In genomic region chr8:71926551-71926950, GRCm38 (mm10) we compare ENCODE assay signal across 25 mouse cellular contexts. TPM values are rescaled to one million over a fixed set of nuclear protein-coding genes. Genes with fewer than 3 reads are reported as not detected.
DNase-seq lines count a peak whose midpoint lies in the region; ATAC-seq and TF ChIP-seq lines count a peak whose summit lies in the region.
"Had no signal": no experiment of that assay in that cellular context is flagged by ENCODE, and none has a peak within 500 bp of the region (broad histone marks: within the 10 kb centered on the region; RNA-seq: fewer than 3 reads in every experiment).

No protein-coding gene starts in this region.

- H3K27ac ChIP-seq in intestine, postnatal 0 days (ENCODE audit: low read depth, low read length), result no peak overlapping the region
- H3K27ac ChIP-seq in intestine, embryonic 16.5 days (ENCODE audit: low read length), result no peak overlapping the region
- H3K27ac ChIP-seq in midbrain, embryonic 11.5 days (ENCODE audit: low read depth, low read length), result no peak overlapping the region
- H3K27ac ChIP-seq in midbrain, embryonic 10.5 days (replicated peaks), result no peak overlapping the region
- peak overlapping the region; percentile 73; the same call in 1 of the 2 replicates for H3K27ac ChIP-seq in small intestine, adult 2 months (ENCODE audit: insufficient read depth, low read depth, low read length)
- H3K27ac ChIP-seq: hindbrain, embryonic 10.5 days; left cerebral cortex, adult 2 months; limb, embryonic 10.5 days; midbrain, embryonic 12.5 days; neural tube, embryonic 15.5 days had no signal

- peaks cover 27% of the 10 kb centered on the region for H3K36me3 ChIP-seq in intestine, postnatal 0 days (ENCODE audit: control insufficient read depth, insufficient read depth)
- H3K36me3 ChIP-seq in intestine, embryonic 16.5 days (ENCODE audit: control insufficient read depth, insufficient read depth, low read length), result peaks cover 21% of the 10 kb centered on the region
- peaks cover 19% of the 10 kb centered on the region for H3K36me3 ChIP-seq in midbrain, embryonic 11.5 days (ENCODE audit: control insufficient read depth, insufficient read depth, low read length)
- peaks cover 62% of the 10 kb centered on the region for H3K36me3 ChIP-seq in midbrain, embryonic 10.5 days
- peaks cover 30% of the 10 kb centered on the region for H3K36me3 ChIP-seq in small intestine, adult 2 months (ENCODE audit: control insufficient read depth, insufficient read depth, low read length)

- TF ChIP-seq POLR2A in small intestine, adult 2 months (IDR thresholded peaks at IDR 0.05; ENCODE audit: low read depth, low read length), result no peak

- no peak overlapping the region for H3K9ac ChIP-seq in intestine, postnatal 0 days (ENCODE audit: low read depth, low read length)
- no peak overlapping the region for H3K9ac ChIP-seq in intestine, embryonic 16.5 days (ENCODE audit: low read depth, low read length)
- H3K9ac ChIP-seq in midbrain, embryonic 11.5 days (ENCODE audit: low read length), result no peak overlapping the region
- H3K9ac ChIP-seq: liver, postnatal 0 days; midbrain, embryonic 12.5 days; neural tube, embryonic 15.5 days had no signal

- no peaks in the 10 kb centered on the region for H3K9me3 ChIP-seq in intestine, postnatal 0 days (ENCODE audit: control insufficient read depth)
- H3K9me3 ChIP-seq in intestine, embryonic 16.5 days (ENCODE audit: control insufficient read depth, low read length), result no peaks in the 10 kb centered on the region
- H3K9me3 ChIP-seq in midbrain, embryonic 11.5 days (ENCODE audit: control insufficient read depth, low read length), result no peaks in the 10 kb centered on the region
- peaks cover 4% of the 10 kb centered on the region; the same call in 1 of the 2 replicates for H3K9me3 ChIP-seq in midbrain, embryonic 10.5 days (replicated peaks)
- H3K9me3 ChIP-seq: neural tube, embryonic 15.5 days had no signal

- ATAC-seq in intestine, postnatal 0 days, result peak; percentile 22
- no peak for ATAC-seq in intestine, embryonic 16.5 days
- ATAC-seq in midbrain, embryonic 11.5 days (ENCODE audit: low FRiP score), result no peak
- ATAC-seq: forebrain, embryonic 14.5 days; hindbrain, embryonic 16.5 days; liver, postnatal 0 days; lung, postnatal 0 days; Patski had no signal

- peak; percentile 62 for DNase-seq in midbrain, embryonic 11.5 days (ENCODE audit: low spot score, missing footprints)
- DNase-seq in midbrain, embryonic 10.5 days (ENCODE audit: low spot score), result no peak
- DNase-seq in adipocyte (ENCODE audit: low spot score), result peak; percentile 59
- no peak for DNase-seq in layer of hippocampus, postnatal 25 days (ENCODE audit: extremely low spot score in 1 of 2, low spot score in 1 of 2)
- DNase-seq in lung, postnatal 36 days, result no peak
- DNase-seq: cerebellum, adult 2 months; cerebellum, postnatal 36 days; heart, postnatal 10 days; kidney, adult 18-20 months; layer of hippocampus, adult 9-11 months; liver; liver, postnatal 0 days had no signal

- no peaks in the 10 kb centered on the region for H3K4me1 ChIP-seq in intestine, postnatal 0 days (replicated peaks; ENCODE audit: control insufficient read depth, insufficient read depth, low read length)
- H3K4me1 ChIP-seq in intestine, embryonic 16.5 days (ENCODE audit: control insufficient read depth, insufficient read depth, low read length), result peaks cover 8% of the 10 kb centered on the region
- H3K4me1 ChIP-seq in midbrain, embryonic 11.5 days (ENCODE audit: control insufficient read depth, insufficient read depth, low read length), result no peaks in the 10 kb centered on the region
- peaks cover 17% of the 10 kb centered on the region for H3K4me1 ChIP-seq in midbrain, embryonic 10.5 days
- peaks cover 2% of the 10 kb centered on the region; the same call in 1 of the 2 replicates for H3K4me1 ChIP-seq in small intestine, adult 2 months (ENCODE audit: control insufficient read depth, insufficient read depth, insufficient read length, low read length)
- H3K4me1 ChIP-seq: limb, embryonic 10.5 days had no signal

- peak; percentile 15 for TF ChIP-seq CTCF in intestine, postnatal 0 days (IDR thresholded peaks at IDR 0.05; ENCODE audit: low read depth)
- TF ChIP-seq CTCF in small intestine, adult 2 months (IDR thresholded peaks at IDR 0.05; ENCODE audit: extremely low read depth, insufficient read length, insufficient replicate concordance, low read depth, low read length), result no peak

- H3K27me3 ChIP-seq in intestine, postnatal 0 days (replicated peaks; ENCODE audit: control insufficient read depth, insufficient read depth, low read length), result no peaks in the 10 kb centered on the region
- no peaks in the 10 kb centered on the region for H3K27me3 ChIP-seq in intestine, embryonic 16.5 days (replicated peaks; ENCODE audit: control insufficient read depth, insufficient read depth, low read length)
- no peaks in the 10 kb centered on the region for H3K27me3 ChIP-seq in midbrain, embryonic 11.5 days (ENCODE audit: control insufficient read depth, insufficient read depth, low read length)
- no peaks in the 10 kb centered on the region for H3K27me3 ChIP-seq in midbrain, embryonic 10.5 days (ENCODE audit: low read depth, poor library complexity, severe bottlenecking)
- H3K27me3 ChIP-seq in small intestine, adult 2 months (ENCODE audit: control insufficient read depth, insufficient read depth, low read length), result no peaks in the 10 kb centered on the region
- H3K27me3 ChIP-seq: midbrain, embryonic 12.5 days; neural tube, embryonic 15.5 days; Patski had no signal

- no peak overlapping the region for H3K4me3 ChIP-seq in intestine, postnatal 0 days (ENCODE audit: low read depth, low read length)
- H3K4me3 ChIP-seq in intestine, embryonic 16.5 days (ENCODE audit: low read length), result no peak overlapping the region
- H3K4me3 ChIP-seq in midbrain, embryonic 11.5 days (ENCODE audit: low read depth, low read length), result no peak overlapping the region
- no peak overlapping the region for H3K4me3 ChIP-seq in midbrain, embryonic 10.5 days
- no peak overlapping the region for H3K4me3 ChIP-seq in small intestine, adult 2 months (ENCODE audit: low read depth, low read length)
- H3K4me3 ChIP-seq: hindbrain, embryonic 10.5 days; left cerebral cortex, adult 2 months; limb, embryonic 10.5 days; midbrain, embryonic 12.5 days; neural tube, embryonic 15.5 days had no signal

- 68% methylated on average over 3 of the region's 3 CpGs for WGBS in intestine, postnatal 0 days
- WGBS in intestine, embryonic 16.5 days, result 94% methylated on average over 3 of the region's 3 CpGs
- WGBS in midbrain, embryonic 11.5 days, result 92% methylated on average over 3 of the region's 3 CpGs
- WGBS in midbrain, embryonic 10.5 days, result 90% methylated on average over 3 of the region's 3 CpGs
- WGBS in small intestine, adult 2 months, result 46% methylated on average over 3 of the region's 3 CpGs

- H3K4me2 ChIP-seq in intestine, postnatal 0 days (replicated peaks; ENCODE audit: low read depth), result no peak overlapping the region
- H3K4me2 ChIP-seq in intestine, embryonic 16.5 days (ENCODE audit: low read depth, low read length), result no peak overlapping the region
- H3K4me2 ChIP-seq in midbrain, embryonic 11.5 days, result no peak overlapping the region
- H3K4me2 ChIP-seq: heart, embryonic 11.5 days; midbrain, embryonic 12.5 days; neural tube, embryonic 15.5 days had no signal

RNA-seq across cellular contexts. Expression of gene Zfp617, which starts 18.1 kb away (rescaled TPM):
- 9.3 and 12.8 TPM in 2 replicates for polyA plus RNA-seq in intestine, postnatal 0 days (2015; fragmentation: Nextera tagmentation; extraction: Ambion mirVana)
- 18.5 and 21.6 TPM in 2 replicates for polyA plus RNA-seq in intestine, embryonic 16.5 days (2015; fragmentation: Nextera tagmentation; extraction: Ambion mirVana)
- 39.7 and 44.2 TPM in 2 replicates for polyA plus RNA-seq in midbrain, embryonic 11.5 days (2014; fragmentation: Nextera tagmentation; extraction: Ambion mirVana)
- polyA plus RNA-seq in midbrain, embryonic 10.5 days (2016; fragmentation: Nextera tagmentation; extraction: Ambion mirVana), result 35.4 and 37.5 TPM in 2 replicates
- polyA plus RNA-seq in small intestine, adult 2 months (2012; rRNA removed), result 0.76 and 0.94 TPM in 2 replicates
- total RNA-seq in layer of hippocampus, postnatal 25 days (2021), result 10 to 100 TPM; 25.6 to 30.8 TPM

RNA-seq across cellular contexts. Expression of gene Zfp882, which starts 18.1 kb away (rescaled TPM):
- 1.2 and 1.4 TPM in 2 replicates for polyA plus RNA-seq in intestine, postnatal 0 days (2015; fragmentation: Nextera tagmentation; extraction: Ambion mirVana)
- 3.0 and 3.8 TPM in 2 replicates for polyA plus RNA-seq in intestine, embryonic 16.5 days (2015; fragmentation: Nextera tagmentation; extraction: Ambion mirVana)
- 7.2 and 9.2 TPM in 2 replicates for polyA plus RNA-seq in midbrain, embryonic 11.5 days (2014; fragmentation: Nextera tagmentation; extraction: Ambion mirVana)
- 8.2 and 10.7 TPM in 2 replicates for polyA plus RNA-seq in midbrain, embryonic 10.5 days (2016; fragmentation: Nextera tagmentation; extraction: Ambion mirVana)
- polyA plus RNA-seq in small intestine, adult 2 months (2012; rRNA removed), result 0.08 TPM in 1 of 2 replicates, not detected in the other
- total RNA-seq in layer of hippocampus, postnatal 25 days (2021), result 10 to 100 TPM; 13.4 to 13.9 TPM

RNA-seq across cellular contexts. Expression of gene Zfp961, which starts 24.3 kb away (rescaled TPM):
- polyA plus RNA-seq in intestine, postnatal 0 days (2015; fragmentation: Nextera tagmentation; extraction: Ambion mirVana), result 18.8 and 19.2 TPM in 2 replicates
- polyA plus RNA-seq in intestine, embryonic 16.5 days (2015; fragmentation: Nextera tagmentation; extraction: Ambion mirVana), result 24.9 and 25.0 TPM in 2 replicates
- polyA plus RNA-seq in midbrain, embryonic 11.5 days (2014; fragmentation: Nextera tagmentation; extraction: Ambion mirVana), result 25.7 and 28.4 TPM in 2 replicates
- polyA plus RNA-seq in midbrain, embryonic 10.5 days (2016; fragmentation: Nextera tagmentation; extraction: Ambion mirVana), result 24.4 and 26.6 TPM in 2 replicates
- 1.2 and 1.9 TPM in 2 replicates for polyA plus RNA-seq in small intestine, adult 2 months (2012; rRNA removed)
- total RNA-seq in layer of hippocampus, postnatal 25 days (2021), result 10 to 100 TPM; 15.4 to 21.8 TPM

RNA-seq across cellular contexts. Expression of gene Zfp709, which starts 44.7 kb away (rescaled TPM):
- polyA plus RNA-seq in intestine, postnatal 0 days (2015; fragmentation: Nextera tagmentation; extraction: Ambion mirVana), result 4.0 and 4.8 TPM in 2 replicates
- 4.6 and 5.1 TPM in 2 replicates for polyA plus RNA-seq in intestine, embryonic 16.5 days (2015; fragmentation: Nextera tagmentation; extraction: Ambion mirVana)
- polyA plus RNA-seq in midbrain, embryonic 11.5 days (2014; fragmentation: Nextera tagmentation; extraction: Ambion mirVana), result 7.4 and 9.1 TPM in 2 replicates
- 5.3 and 5.4 TPM in 2 replicates for polyA plus RNA-seq in midbrain, embryonic 10.5 days (2016; fragmentation: Nextera tagmentation; extraction: Ambion mirVana)
- polyA plus RNA-seq in small intestine, adult 2 months (2012; rRNA removed), result 0.01 and 0.18 TPM in 2 replicates
- 1 to 10 TPM; 8.8 to 8.9 TPM for total RNA-seq in layer of hippocampus, postnatal 25 days (2021)

Comparison
In these comparisons a context has a peak if more than half of its experiments do, and no peak if none do; other contexts are left out.
1. DNase-seq: peak in midbrain, embryonic 11.5 days (single experiment) and adipocyte (single experiment); none in midbrain, embryonic 10.5 days (single experiment), layer of hippocampus, postnatal 25 days (0 of 2) and lung, postnatal 36 days (single experiment).